Mouse (Mus musculus) stomach, postnatal 0 days (tissue): ENCODE results near the gene Mapk12. TPM values are rescaled to one million over a fixed set of nuclear protein-coding genes. Genes with fewer than 3 reads are reported as not detected.
A peak's percentile ranks its signal among the peaks of the same experiment; 100 is the strongest.

ENCODE experiments used
- ATAC-seq: fragments of 200-750 bp; cut with Nextera tagmentation; 2 replicates; pipeline ENCODE4 v1.8.0; 2017; ENCODE audit not compliant: low FRiP score, low TSS enrichment
- DNase-seq: peaks from one replicate; pipeline ENCODE4 v3.0.0-alpha.2; 2016; ENCODE audit warnings: low spot score
- H3K27ac ChIP-seq: fragments of 300-500 bp; sonication (generic); replicated peaks from 2 replicates; pipeline ENCODE4 v1.5.1; 2014; ENCODE audit warnings: mild to moderate bottlenecking, control low read depth
- H3K27me3 ChIP-seq: fragments of 300-500 bp; sonication (generic); 2 replicates; pipeline ENCODE4 v1.6.1; 2014; ENCODE audit warnings: low read length; ENCODE audit not compliant: control insufficient read depth, insufficient read depth
- H3K36me3 ChIP-seq: fragments of 300-500 bp; sonication (generic); 2 replicates; pipeline ENCODE4 v1.6.1; 2014; ENCODE audit warnings: low read length, mixed read lengths; ENCODE audit not compliant: control insufficient read depth, insufficient read depth
- H3K4me1 ChIP-seq: fragments of 300-500 bp; sonication (generic); replicated peaks from 2 replicates; pipeline ENCODE4 v1.6.1; 2014; ENCODE audit warnings: antibody characterized with exemption; ENCODE audit not compliant: control insufficient read depth, insufficient read depth
- H3K4me2 ChIP-seq: fragments of 300-500 bp; sonication (generic); replicated peaks from 2 replicates; pipeline ENCODE4 v1.6.1; 2014; ENCODE audit warnings: low read depth, mild to moderate bottlenecking, control low read depth, moderate library complexity
- H3K4me3 ChIP-seq: fragments of 300-500 bp; sonication (generic); 2 replicates; pipeline ENCODE4 v1.5.1; 2014; ENCODE audit warnings: low read depth, low read length, control low read depth
- H3K9ac ChIP-seq: fragments of 300-500 bp; sonication (generic); 2 replicates; pipeline ENCODE4 v1.6.1; 2014; ENCODE audit warnings: mild to moderate bottlenecking, low read length, control low read depth, mixed read lengths
- H3K9me3 ChIP-seq: fragments of 300-500 bp; sonication (generic); 2 replicates; pipeline ENCODE4 v1.6.1; 2016; ENCODE audit warnings: low read length; ENCODE audit not compliant: control insufficient read depth
- CTCF ChIP-seq: IDR thresholded peaks from 2 replicates; pipeline ENCODE4 v1.5.1; 2016; ENCODE audit warnings: antibody characterized with exemption, low read depth, mild to moderate bottlenecking, moderate library complexity
- EP300 ChIP-seq: optimal IDR thresholded peaks from 2 replicates; pipeline ENCODE3; 2016; ENCODE audit warnings: antibody characterized with exemption
- WGBS: fragments of 180-500 bp; shearing (Covaris S2); extraction: QIAGEN DNeasy Blood & Tissue Kit; methylation state at CpG from one replicate; pipeline ENCODE4 v1.1.7; 2014; 5-methylcytosine and 5-hydroxymethylcytosine counted together
- polyA plus RNA-seq: library from polyadenylated mRNA; unstranded; fragments of >200 nt; fragmentation: Nextera tagmentation; extraction: Ambion mirVana; gene quantifications from 2 replicates; pipeline ENCODE4 v1.2.1, GENCODE M21; 2015

Gene Mapk12
- polyA plus RNA-seq, 1 experiment from 2014 or later = 3.2 TPM

GRCm38 (mm10) chr15:89173906-89174214, 33.4 kb upstream of the Mapk12 start:
- Histone ChIP-seq H3K4me3 (peak overlapping the region; percentile 57), H3K27ac (peak overlapping the region; percentile 95), H3K36me3 (no peaks in the 10 kb centered on the region), H3K4me1 (peaks cover 41% of the 10 kb centered on the region), H3K9me3 (no peaks in the 10 kb centered on the region), H3K9ac (peak overlapping the region; percentile 71), H3K4me2 (peak overlapping the region; percentile 100), H3K27me3 (no peaks in the 10 kb centered on the region)
- TF ChIP-seq EP300 (no peak), CTCF (0 out of 2 replicates have a peak, but pooled peaks have one; percentile 6)
- peak; percentile 72 for ATAC-seq
- 4% methylated on average over 8 of the region's 15 CpGs for WGBS
- DNase-seq = peak; percentile 88

- H3K9ac ChIP-seq = peak overlapping the region; percentile 71
- H3K4me3 ChIP-seq = peak overlapping the region; percentile 57
- no peaks in the 10 kb centered on the region for H3K9me3 ChIP-seq
- under 1% methylated on average over 57 of the region's 65 CpGs for WGBS
- H3K4me1 ChIP-seq = peaks cover 39% of the 10 kb centered on the region
- H3K4me2 ChIP-seq = peak overlapping the region; percentile 100
- TF ChIP-seq CTCF = peak; percentile 22; the same call in 1 of the 2 replicates
- TF ChIP-seq EP300 = no peak
- no peaks in the 10 kb centered on the region for H3K27me3 ChIP-seq
- peak overlapping the region; percentile 95 for H3K27ac ChIP-seq
- H3K36me3 ChIP-seq = no peaks in the 10 kb centered on the region
- peak; percentile 2; the same call in 1 of the 2 replicates for ATAC-seq
- peak; percentile 71 for DNase-seq
Observed at GRCm38 (mm10) chr15:89173024-89173905, 32.8 kb upstream of the Mapk12 start.

GRCm38 (mm10) chr15:89172276-89172935, 31.9 kb upstream of the Mapk12 start:
- peak overlapping the region; percentile 71 for H3K9ac ChIP-seq
- ATAC-seq = no peak
- H3K4me1 ChIP-seq = peaks cover 34% of the 10 kb centered on the region
- H3K36me3 ChIP-seq = peaks cover 5% of the 10 kb centered on the region
- TF ChIP-seq CTCF (no peak), EP300 (no peak)
- H3K9me3 ChIP-seq = no peaks in the 10 kb centered on the region
- H3K27ac ChIP-seq = peak overlapping the region; percentile 95
- no peaks in the 10 kb centered on the region for H3K27me3 ChIP-seq
- peak overlapping the region; percentile 100 for H3K4me2 ChIP-seq
- H3K4me3 ChIP-seq = peak overlapping the region; percentile 57
- 45% methylated on average over 17 of the region's 17 CpGs for WGBS
- DNase-seq = no peak

GRCm38 (mm10) chr15:89171526-89172051, 31.1 kb upstream of the Mapk12 start:
- H3K4me3 ChIP-seq = no peak overlapping the region
- WGBS = 83% methylated on average over 5 of the region's 5 CpGs
- H3K27me3 ChIP-seq = no peaks in the 10 kb centered on the region
- DNase-seq = no peak
- no peaks in the 10 kb centered on the region for H3K9me3 ChIP-seq
- H3K36me3 ChIP-seq = peaks cover 12% of the 10 kb centered on the region
- ATAC-seq = no peak
- no peak overlapping the region for H3K9ac ChIP-seq
- TF ChIP-seq EP300 (no peak), CTCF (no peak)
- H3K4me1 ChIP-seq = peaks cover 27% of the 10 kb centered on the region
- H3K27ac ChIP-seq = 0 out of 2 replicates have a peak overlapping the region, but pooled peaks have one; percentile 5
- H3K4me2 ChIP-seq = no peak overlapping the region

- DNase-seq (peak; percentile 65), ATAC-seq (peak; percentile 55)
- Histone ChIP-seq H3K36me3 (peaks cover 24% of the 10 kb centered on the region), H3K4me2 (no peak overlapping the region; the same call in 1 of the 2 replicates), H3K4me1 (peaks cover 25% of the 10 kb centered on the region), H3K4me3 (no peak overlapping the region), H3K27me3 (no peaks in the 10 kb centered on the region), H3K9ac (0 out of 2 replicates have a peak overlapping the region, but pooled peaks have one; percentile 8), H3K27ac (peak overlapping the region; percentile 88), H3K9me3 (no peaks in the 10 kb centered on the region)
- WGBS = 40% methylated on average over 3 of the region's 3 CpGs
- TF ChIP-seq EP300 (no peak), CTCF (no peak)
Observed at GRCm38 (mm10) chr15:89170102-89170501, 29.6 kb upstream of the Mapk12 start.
